Mouse (Mus musculus): ENCODE measurements around the gene Ttc7b. TPM values are rescaled to one million over a fixed set of nuclear protein-coding genes. Genes with fewer than 3 reads are reported as not detected.

The Ttc7b gene
- total and polyA plus RNA-seq, 3 experiments, result 11.7 to 23.7 TPM; not detected in 1

DNA sequence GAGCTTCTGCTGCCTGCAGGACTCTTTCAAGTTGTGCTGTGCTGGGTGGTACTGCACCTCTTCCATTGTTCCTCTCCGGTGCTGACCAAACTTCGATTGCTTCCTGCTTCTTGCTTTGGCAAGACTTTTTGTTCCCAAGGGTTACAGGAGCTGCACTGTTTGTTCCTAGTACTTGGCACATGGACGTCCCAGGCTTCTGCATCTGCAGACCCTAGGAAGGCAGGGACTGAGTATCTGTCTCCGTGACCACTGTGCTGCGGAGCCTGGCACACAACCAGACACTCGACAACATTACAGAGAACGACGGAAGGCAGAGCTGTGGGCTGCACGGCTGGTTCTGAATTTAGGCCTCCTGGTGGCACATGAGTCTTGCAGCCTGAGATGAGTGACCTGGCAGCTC is 192.1 kb downstream of the Ttc7b start:
- TF ChIP-seq NRF1 (IDR thresholded peaks at IDR 0.05; ENCODE audit: insufficient read depth, low read depth, low read length, poor library complexity, severe bottlenecking) (no peak), CTCF (IDR thresholded peaks at IDR 0.05 in 2 of 3, conservative IDR thresholded peaks at IDR 0.05 in 1 of 3; ENCODE audit: control insufficient read depth in 1 of 3, insufficient read depth in 1 of 3, low read depth in 2 of 3, low read length in 3 of 3, poor library complexity in 1 of 3, severe bottlenecking in 1 of 3) (no peak), POLR2AphosphoS5 (IDR thresholded peaks at IDR 0.05; ENCODE audit: borderline replicate concordance, low read depth, low read length) (no peak), MAFK (IDR thresholded peaks at IDR 0.05; ENCODE audit: borderline replicate concordance, low read depth, low read length) (no peak), MAX (IDR thresholded peaks at IDR 0.05; ENCODE audit: low read length) (no peak), GATA1 (IDR thresholded peaks at IDR 0.05; ENCODE audit: low read depth, low read length) (no peak), ZNF384 (IDR thresholded peaks at IDR 0.05; ENCODE audit: low read depth, low read length) (no peak), SMC3 (IDR thresholded peaks at IDR 0.05; ENCODE audit: low read depth, low read length) (no peak), POLR2A (IDR thresholded peaks at IDR 0.05; ENCODE audit: control insufficient read depth in 1 of 2, insufficient read depth in 1 of 2, low read depth in 1 of 2, low read length in 2 of 2, poor library complexity in 1 of 2) (no peak), JUND (IDR thresholded peaks at IDR 0.05; ENCODE audit: low read depth, low read length) (no peak), ZKSCAN1 (IDR thresholded peaks at IDR 0.05; ENCODE audit: low read depth, low read length) (no peak), RAD21 (IDR thresholded peaks at IDR 0.05; ENCODE audit: low read depth, low read length) (no peak), ZC3H11A (IDR thresholded peaks at IDR 0.05; ENCODE audit: low read depth, low read length) (no peak), MYB (IDR thresholded peaks at IDR 0.05; ENCODE audit: low read depth, low read length) (no peak)

DNA sequence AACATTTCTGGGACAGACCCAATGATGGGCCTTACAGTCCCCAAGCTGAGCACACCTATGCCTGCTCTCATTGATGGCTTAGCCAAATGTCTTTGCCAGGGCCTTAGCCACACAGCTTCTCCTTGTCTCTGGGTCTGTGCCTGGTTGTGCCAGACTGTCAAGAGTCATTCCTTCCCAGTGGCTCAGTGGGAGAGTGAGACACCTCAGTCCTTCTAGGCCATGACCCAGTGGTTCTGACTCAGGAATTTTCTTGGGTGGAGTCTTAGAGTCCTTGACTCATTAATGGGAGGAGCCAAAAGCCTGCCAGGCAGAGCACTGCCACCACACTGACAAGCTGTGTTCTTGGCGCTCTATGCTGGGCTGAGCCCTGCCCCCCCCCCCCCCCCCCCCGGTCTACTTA is 193.9 kb downstream of the Ttc7b start:
- Histone ChIP-seq H3K27me3 (ENCODE audit: control insufficient read depth in 1 of 2, insufficient read depth in 2 of 2, low read length in 2 of 2) (no peaks in the 10 kb centered on the region), H3K36me3 (ENCODE audit: control insufficient read depth in 1 of 2, insufficient read depth in 2 of 2, low read length in 2 of 2) (no peaks in the 10 kb centered on the region), H3K27ac (ENCODE audit: control insufficient read depth, low read depth, low read length) (no peak overlapping the region), H3K79me2 (ENCODE audit: control insufficient read depth, insufficient read depth, low read length, poor library complexity) (no peaks in the 10 kb centered on the region), H3K9me3 (replicated peaks; ENCODE audit: insufficient read depth, low read length) (no peaks in the 10 kb centered on the region), H3K9ac (ENCODE audit: control insufficient read depth, low read depth, low read length, poor library complexity, severe bottlenecking) (no peak overlapping the region), H3K4me1 (ENCODE audit: control insufficient read depth in 1 of 2, insufficient read depth in 2 of 2, low read length in 2 of 2) (no peaks in the 10 kb centered on the region), H3K4me3 (ENCODE audit: control insufficient read depth in 1 of 2, insufficient read depth in 1 of 2, low read depth in 2 of 2, low read length in 2 of 2) (no peak overlapping the region)
- no peak for DNase-seq (ENCODE audit: low read depth, low spot score)
- TF ChIP-seq POLR2AphosphoS5 (IDR thresholded peaks at IDR 0.05; ENCODE audit: borderline replicate concordance, low read depth, low read length) (no peak), NRF1 (IDR thresholded peaks at IDR 0.05; ENCODE audit: insufficient read depth, low read depth, low read length, poor library complexity, severe bottlenecking) (no peak), TBP (IDR thresholded peaks at IDR 0.05; ENCODE audit: low read depth, low read length) (no peak), TCF12 (IDR thresholded peaks at IDR 0.05; ENCODE audit: low read depth, low read length) (no peak), USF2 (IDR thresholded peaks at IDR 0.05; ENCODE audit: borderline replicate concordance in 1 of 2, insufficient read depth in 1 of 2, low read depth in 1 of 2, low read length in 2 of 2) (no peak), HCFC1 (IDR thresholded peaks at IDR 0.05; ENCODE audit: low read depth, low read length) (no peak), CTCF (IDR thresholded peaks at IDR 0.05 in 2 of 3, conservative IDR thresholded peaks at IDR 0.05 in 1 of 3; ENCODE audit: control insufficient read depth in 1 of 3, insufficient read depth in 1 of 3, low read depth in 2 of 3, low read length in 3 of 3, poor library complexity in 1 of 3, severe bottlenecking in 1 of 3) (no peak), MYC (IDR thresholded peaks at IDR 0.05; ENCODE audit: low read depth, low read length) (no peak), ETS1 (IDR thresholded peaks at IDR 0.05; ENCODE audit: low read depth, low read length) (no peak), POLR2AphosphoS2 (IDR thresholded peaks at IDR 0.05; ENCODE audit: low read length) (no peak), SIN3A (IDR thresholded peaks at IDR 0.05; ENCODE audit: low read length) (no peak), EP300 (IDR thresholded peaks at IDR 0.05; ENCODE audit: low read depth in 1 of 2, low read length in 2 of 2) (no peak), SMC3 (IDR thresholded peaks at IDR 0.05; ENCODE audit: low read depth, low read length) (no peak), USF1 (IDR thresholded peaks at IDR 0.05; ENCODE audit: low read depth, low read length) (no peak), POLR2A (IDR thresholded peaks at IDR 0.05; ENCODE audit: control insufficient read depth in 1 of 2, insufficient read depth in 1 of 2, low read depth in 1 of 2, low read length in 2 of 2, poor library complexity in 1 of 2) (no peak), CHD2 (IDR thresholded peaks at IDR 0.05; ENCODE audit: low read length) (no peak), E2F4 (IDR thresholded peaks at IDR 0.05; ENCODE audit: borderline replicate concordance, low read depth, low read length) (no peak), ELF1 (IDR thresholded peaks at IDR 0.05; ENCODE audit: low read depth, low read length) (no peak), ZNF384 (IDR thresholded peaks at IDR 0.05; ENCODE audit: low read depth, low read length) (no peak), GABPA (IDR thresholded peaks at IDR 0.05; ENCODE audit: low read depth, low read length) (no peak)

More for the DNA sequence above, 192.1 kb downstream of the Ttc7b start:
- Histone ChIP-seq H3K9ac (ENCODE audit: control insufficient read depth, low read depth, low read length, poor library complexity, severe bottlenecking) (no peak overlapping the region), H3K4me3 (ENCODE audit: control insufficient read depth in 1 of 2, insufficient read depth in 1 of 2, low read depth in 2 of 2, low read length in 2 of 2) (no peak overlapping the region), H3K79me2 (ENCODE audit: control insufficient read depth, insufficient read depth, low read length, poor library complexity) (no peaks in the 10 kb centered on the region), H3K36me3 (ENCODE audit: control insufficient read depth in 1 of 2, insufficient read depth in 2 of 2, low read length in 2 of 2) (no peaks in the 10 kb centered on the region), H3K27ac (ENCODE audit: control insufficient read depth, low read depth, low read length) (no peak overlapping the region), H3K4me1 (ENCODE audit: control insufficient read depth in 1 of 2, insufficient read depth in 2 of 2, low read length in 2 of 2) (no peaks in the 10 kb centered on the region), H3K27me3 (ENCODE audit: control insufficient read depth in 1 of 2, insufficient read depth in 2 of 2, low read length in 2 of 2) (no peaks in the 10 kb centered on the region), H3K9me3 (replicated peaks; ENCODE audit: insufficient read depth, low read length) (no peaks in the 10 kb centered on the region)
- DNase-seq (ENCODE audit: low read depth, low spot score), result no peak
